Mouse (Mus musculus) brain, embryonic 18.5 days (tissue): ENCODE measurements at regions not wholly inside any gene's neighbourhood (a gene's known extent, or its start where the extent isn't known, plus 50 kb on each side); places are given as distances from the start of the nearest gene placed in this dataset.
"Not testable (repeated sequence)": the region's sequence is repeated elsewhere in the genome, so short reads cannot be mapped to it uniquely, and the experiment has no call there.

Experiments
- DNase-seq: peaks from one replicate; pipeline ENCODE4 v3.0.0-alpha.2; 2012; ENCODE audit warnings: low read depth, low spot score

GRCm38 (mm10) chr12:18606126-18606525 is 91.8 kb downstream of the 5730507C01Rik start:
- not testable (repeated sequence) for DNase-seq

DNA sequence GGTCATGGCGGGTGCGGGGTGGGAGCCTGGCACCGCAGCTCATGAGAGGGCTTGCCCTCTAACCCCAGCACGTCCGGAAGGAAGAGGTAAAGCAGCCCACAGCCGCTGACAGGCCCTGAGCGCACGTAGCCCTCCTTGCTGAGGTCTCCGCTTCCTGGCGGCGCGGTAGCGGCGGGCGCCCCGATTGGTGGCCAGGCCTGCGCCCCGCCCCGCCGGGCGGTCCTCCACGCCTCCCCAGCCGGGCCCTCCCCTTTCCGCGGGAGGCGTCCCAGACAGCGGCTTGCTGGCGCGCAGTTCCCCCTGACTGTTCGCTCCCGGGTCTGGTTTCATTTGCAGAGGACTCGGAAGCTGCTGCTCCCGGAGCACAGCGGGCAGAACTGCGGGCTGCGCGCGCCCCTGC is 95.5 kb downstream of the 5730507C01Rik start:
- peak; percentile 40 for DNase-seq

GRCm38 (mm10) chr12:18610581-18610980 is 96.3 kb downstream of the 5730507C01Rik start:
- not testable (repeated sequence) for DNase-seq
